Mouse (Mus musculus): ENCODE measurements around the gene Igsf21. TPM values are rescaled to one million over a fixed set of nuclear protein-coding genes. Genes with fewer than 3 reads are reported as not detected.

Gene Igsf21
- polyA plus RNA-seq, 1 experiment: 9.2 TPM

DNA sequence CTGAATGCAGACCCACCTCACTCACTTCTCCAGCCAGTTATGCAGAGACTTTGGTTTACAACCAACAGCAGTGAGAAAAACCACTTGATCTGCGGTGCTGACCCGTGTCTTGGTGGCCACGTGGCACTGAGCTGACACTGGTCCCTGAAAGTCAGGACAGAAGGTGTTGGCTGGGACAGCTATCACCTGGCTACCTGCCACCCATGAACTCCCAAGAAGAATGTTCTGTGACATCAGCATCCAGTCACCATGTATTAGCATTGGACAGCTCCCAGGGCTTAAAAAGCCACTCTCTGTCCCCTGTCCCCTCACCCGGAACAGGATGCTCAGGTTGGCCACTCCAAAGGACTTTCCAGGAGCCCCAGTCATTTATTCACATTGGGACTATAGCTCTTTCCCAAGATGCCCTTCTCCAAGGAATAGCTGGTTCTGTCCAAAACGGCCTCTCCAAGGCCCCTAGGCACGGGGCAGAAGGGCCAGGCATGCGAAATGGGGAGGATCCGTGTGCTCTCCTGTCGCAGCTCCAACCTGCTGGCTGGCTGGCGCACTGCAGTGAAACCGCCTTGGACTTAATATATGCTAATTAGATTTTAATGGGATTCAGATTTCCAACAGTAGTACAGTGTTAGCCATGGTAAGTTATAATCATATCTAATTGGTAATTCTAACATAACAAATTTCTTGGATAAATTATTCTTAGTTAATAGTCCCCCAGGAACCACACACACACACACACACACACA, 235.7 kb downstream of the Igsf21 start:
- no peak overlapping the region for H3K4me3 ChIP-seq (ENCODE audit: insufficient read depth, low read depth, low read length)
- no peaks in the 10 kb centered on the region for H3K4me1 ChIP-seq (ENCODE audit: control insufficient read depth, insufficient read depth, insufficient read length, low read length)
- H3K27ac ChIP-seq (replicated peaks; ENCODE audit: low read depth, low read length): no peak overlapping the region

GRCm38 (mm10) chr4:140004932-140005331, 241.7 kb downstream of the Igsf21 start:
- peaks cover 8% of the 10 kb centered on the region for H3K4me1 ChIP-seq (ENCODE audit: control insufficient read depth, insufficient read depth, insufficient read length, low read length)
- peak overlapping the region; percentile 37; the same call in 1 of the 2 replicates for H3K4me3 ChIP-seq (ENCODE audit: insufficient read depth, low read depth, low read length)
- no peak overlapping the region for H3K27ac ChIP-seq (replicated peaks; ENCODE audit: low read depth, low read length)

GRCm38 (mm10) chr4:140004170-140004569, 242.4 kb downstream of the Igsf21 start:
- H3K4me1 ChIP-seq (ENCODE audit: control insufficient read depth, insufficient read depth, insufficient read length, low read length): peaks cover 8% of the 10 kb centered on the region
- H3K27ac ChIP-seq (replicated peaks; ENCODE audit: low read depth, low read length): no peak overlapping the region
- H3K4me3 ChIP-seq (ENCODE audit: insufficient read depth, low read depth, low read length): peak overlapping the region; percentile 37

DNA sequence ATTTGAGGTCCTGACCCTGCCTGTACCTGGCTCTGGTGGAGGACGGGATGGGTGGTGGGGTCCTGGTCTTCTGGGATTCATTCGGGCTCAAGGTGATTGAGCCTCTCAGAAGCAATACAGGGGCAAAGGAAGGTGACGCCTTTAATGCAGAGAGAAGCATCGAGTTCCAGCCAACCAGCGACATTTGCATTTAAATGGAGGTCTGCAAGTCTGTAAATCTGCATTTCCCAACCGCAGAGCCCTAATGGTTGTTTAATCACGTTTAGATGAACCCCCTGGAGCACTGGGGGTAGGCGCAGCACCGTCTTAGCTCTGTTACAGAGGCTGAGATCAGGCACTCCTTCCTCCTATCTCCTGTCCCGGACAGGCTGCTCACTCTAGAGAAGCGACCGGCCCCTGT, 244.5 kb downstream of the Igsf21 start:
- Histone ChIP-seq H3K4me1 (ENCODE audit: control insufficient read depth, insufficient read depth, insufficient read length, low read length) (peaks cover 13% of the 10 kb centered on the region), H3K4me3 (ENCODE audit: insufficient read depth, low read depth, low read length) (no peak overlapping the region), H3K27ac (replicated peaks; ENCODE audit: low read depth, low read length) (no peak overlapping the region)

- Histone ChIP-seq H3K4me3 (ENCODE audit: insufficient read depth, low read depth, low read length) (no peak overlapping the region), H3K27ac (replicated peaks; ENCODE audit: low read depth, low read length) (peak overlapping the region; percentile 95), H3K4me1 (ENCODE audit: control insufficient read depth, insufficient read depth, insufficient read length, low read length) (peaks cover 13% of the 10 kb centered on the region)
Observed at GRCm38 (mm10) chr4:140000911-140001310, 245.7 kb downstream of the Igsf21 start.

GRCm38 (mm10) chr4:139999033-139999432, 247.6 kb downstream of the Igsf21 start:
- Histone ChIP-seq H3K4me3 (ENCODE audit: insufficient read depth, low read depth, low read length) (no peak overlapping the region), H3K27ac (replicated peaks; ENCODE audit: low read depth, low read length) (no peak overlapping the region), H3K4me1 (ENCODE audit: control insufficient read depth, insufficient read depth, insufficient read length, low read length) (peaks cover 13% of the 10 kb centered on the region)

DNA sequence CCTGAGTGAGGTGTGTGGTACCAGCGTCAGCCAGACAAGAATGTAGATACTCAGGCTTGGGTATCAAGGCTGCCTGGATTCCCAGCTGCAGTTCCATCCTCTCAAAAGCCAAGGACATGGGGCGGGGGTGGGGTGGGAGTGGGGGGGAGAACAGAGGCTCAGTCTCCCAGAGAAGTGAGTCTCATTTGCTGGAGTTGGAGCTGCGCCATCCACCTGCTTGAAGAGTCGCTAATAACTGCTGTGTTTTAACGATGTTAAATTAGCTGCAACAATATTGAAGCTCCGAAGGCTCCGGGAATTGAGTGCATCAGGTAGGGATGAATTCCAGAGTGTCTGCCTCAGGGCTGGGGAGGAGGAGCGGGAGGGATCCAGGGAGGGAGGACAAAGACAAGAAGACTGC, 250.9 kb downstream of the Igsf21 start:
- Histone ChIP-seq H3K4me3 (ENCODE audit: insufficient read depth, low read depth, low read length) (no peak overlapping the region), H3K27ac (replicated peaks; ENCODE audit: low read depth, low read length) (no peak overlapping the region), H3K4me1 (ENCODE audit: control insufficient read depth, insufficient read depth, insufficient read length, low read length) (peaks cover 6% of the 10 kb centered on the region)

DNA sequence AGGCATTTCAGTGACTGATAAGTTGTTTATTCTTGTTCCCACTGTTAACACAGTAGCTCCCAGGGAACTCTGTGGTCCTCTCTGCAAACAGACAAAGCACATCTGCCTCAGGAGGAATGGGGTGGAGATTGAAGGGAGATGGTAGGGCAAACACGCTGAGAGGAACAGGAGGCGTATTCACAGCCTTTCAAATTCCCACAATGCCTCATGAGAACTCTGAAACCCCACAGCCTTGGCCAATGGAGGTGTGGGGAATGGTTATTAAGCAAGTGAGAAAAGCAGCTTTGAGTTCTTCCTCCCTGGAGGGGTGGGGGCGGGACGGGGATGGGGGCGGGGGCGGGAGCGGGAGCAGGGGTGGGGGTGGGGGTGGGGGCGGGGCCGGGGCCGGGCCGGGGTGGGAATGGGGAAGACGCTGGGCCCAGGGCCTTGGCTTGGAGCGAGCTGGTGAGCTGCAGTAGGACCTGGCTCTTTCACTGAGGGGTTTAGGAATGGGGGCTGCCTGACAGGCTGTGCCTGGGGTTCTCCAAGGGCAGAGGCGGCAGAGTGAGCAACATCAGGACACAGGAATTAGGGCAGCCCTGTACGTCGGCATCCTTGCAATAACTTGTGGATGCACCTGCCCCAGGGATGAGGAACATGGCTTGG, 253.4 kb downstream of the Igsf21 start:
- Histone ChIP-seq H3K27ac (replicated peaks; ENCODE audit: low read depth, low read length) (no peak overlapping the region), H3K4me3 (ENCODE audit: insufficient read depth, low read depth, low read length) (no peak overlapping the region), H3K4me1 (ENCODE audit: control insufficient read depth, insufficient read depth, insufficient read length, low read length) (peaks cover 5% of the 10 kb centered on the region; the same call in 1 of the 2 replicates)

- Histone ChIP-seq H3K4me3 (ENCODE audit: insufficient read depth, low read depth, low read length) (no peak overlapping the region), H3K27ac (replicated peaks; ENCODE audit: low read depth, low read length) (no peak overlapping the region), H3K4me1 (ENCODE audit: control insufficient read depth, insufficient read depth, insufficient read length, low read length) (0 out of 2 replicates have a peak, but pooled peaks cover 2% of the 10 kb centered on the region)
Observed at GRCm38 (mm10) chr4:139986913-139987312, 259.7 kb downstream of the Igsf21 start.

DNA sequence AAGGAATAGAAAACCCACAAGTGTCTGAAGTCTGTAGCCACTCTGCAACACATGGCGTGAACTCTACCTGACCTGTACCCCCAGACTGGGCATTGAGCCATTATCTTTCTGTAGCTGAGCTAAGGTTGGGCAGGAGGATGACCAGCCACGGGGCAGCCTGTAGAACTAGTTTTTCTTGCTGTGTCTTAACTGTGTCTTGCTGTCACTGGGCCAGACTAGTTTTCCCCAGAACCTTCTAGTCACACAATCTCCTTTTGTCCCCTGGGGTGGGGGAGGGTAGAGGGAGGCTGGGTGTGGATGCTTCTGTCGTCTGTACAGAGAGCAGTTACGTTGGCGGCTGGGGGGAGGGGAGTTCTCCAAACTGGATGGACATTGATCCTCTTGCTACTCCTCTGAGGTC, 267.9 kb downstream of the Igsf21 start:
- 0 out of 2 replicates have a peak overlapping the region, but pooled peaks have one; percentile 22 for H3K27ac ChIP-seq (replicated peaks; ENCODE audit: low read depth, low read length)
- no peak overlapping the region for H3K4me3 ChIP-seq (ENCODE audit: insufficient read depth, low read depth, low read length)
- H3K4me1 ChIP-seq (ENCODE audit: control insufficient read depth, insufficient read depth, insufficient read length, low read length): peaks cover 17% of the 10 kb centered on the region; the same call in 1 of the 2 replicates

DNA sequence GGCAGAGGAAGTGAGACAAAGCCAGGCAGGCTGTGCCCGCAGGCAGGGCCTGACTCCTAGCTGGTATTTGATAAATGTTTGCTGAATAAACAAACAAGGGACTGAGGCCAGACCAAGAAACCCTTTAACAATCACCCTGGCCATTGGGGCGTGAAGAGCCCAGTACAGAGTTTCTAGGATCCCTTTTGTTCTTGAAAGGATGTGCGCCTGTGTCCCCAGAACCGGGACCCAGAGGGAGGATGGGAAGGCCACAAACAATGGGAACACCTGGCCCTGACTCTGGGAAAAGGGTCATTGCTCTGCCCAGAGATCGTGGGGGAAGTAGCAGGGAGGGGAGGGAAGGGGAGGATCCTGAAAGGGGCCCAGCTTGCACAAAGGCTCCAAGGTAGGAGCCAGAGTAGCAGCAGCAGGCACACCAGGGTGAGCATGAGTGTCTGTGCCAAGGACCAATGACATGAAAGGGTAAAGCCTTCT, 269.2 kb downstream of the Igsf21 start:
- Histone ChIP-seq H3K4me1 (ENCODE audit: control insufficient read depth, insufficient read depth, insufficient read length, low read length) (peaks cover 15% of the 10 kb centered on the region; the same call in 1 of the 2 replicates), H3K4me3 (ENCODE audit: insufficient read depth, low read depth, low read length) (no peak overlapping the region), H3K27ac (replicated peaks; ENCODE audit: low read depth, low read length) (peak overlapping the region; percentile 92)
